Mouse (Mus musculus) regulatory T cell (primary cell): ENCODE results near the gene Magi2.

ENCODE experiments used
- in situ Hi-C: fragments of 300-600 bp; cut with MboI, MseI; formaldehyde crosslinking; loops from one replicate; pipeline ENCODE4 v1.15.1; 2025; ENCODE audit warnings: high pct_unique_total_duplicates

The Magi2 gene

GRCm38 (mm10) chr5:20580619-20581018 lies 1353.8 kb downstream of the Magi2 start:
- in situ Hi-C loops: no loop called here

GRCm38 (mm10) chr5:20582995-20583435 lies 1356.2 kb downstream of the Magi2 start:
- in situ Hi-C loops: no loop called here

GRCm38 (mm10) chr5:20583639-20584038 lies 1356.8 kb downstream of the Magi2 start:
- in situ Hi-C loops: no loop called here

- in situ Hi-C loops: no loop called here
Measured at GRCm38 (mm10) chr5:20584769-20585168, 1357.9 kb downstream of the Magi2 start.

DNA sequence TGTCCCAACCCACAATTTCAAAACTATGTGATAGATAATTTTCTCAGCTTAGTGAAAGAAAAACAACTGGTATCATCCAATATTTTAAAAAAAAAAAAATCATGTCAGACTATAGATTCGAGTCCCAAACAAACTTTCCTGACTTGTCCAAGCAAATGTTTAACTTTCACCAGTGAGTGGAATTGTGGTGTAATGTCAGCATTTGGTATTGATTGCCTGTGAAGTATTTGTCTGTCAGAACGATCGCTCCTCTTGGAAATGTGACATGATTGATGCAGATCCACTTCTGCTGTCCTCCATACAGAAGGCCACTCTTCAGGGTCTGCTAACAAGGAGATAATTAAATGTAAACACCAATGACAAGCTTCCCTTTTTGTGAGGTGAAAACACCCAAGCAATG lies 1362.9 kb downstream of the Magi2 start:
- in situ Hi-C loops: no loop called here

GRCm38 (mm10) chr5:20598196-20598595 lies 1371.4 kb downstream of the Magi2 start:
- in situ Hi-C loops: no loop called here

GRCm38 (mm10) chr5:20603756-20604469 lies 1377.1 kb downstream of the Magi2 start:
- in situ Hi-C loops: no loop called here

- in situ Hi-C loops: no loop called here
Measured at GRCm38 (mm10) chr5:20606497-20606896, 1379.7 kb downstream of the Magi2 start.

- in situ Hi-C loops: no loop called here
Measured at GRCm38 (mm10) chr5:20607503-20607902, 1380.7 kb downstream of the Magi2 start.

- in situ Hi-C loops: no loop called here
Measured at GRCm38 (mm10) chr5:20609206-20609935, 1382.5 kb downstream of the Magi2 start.

DNA sequence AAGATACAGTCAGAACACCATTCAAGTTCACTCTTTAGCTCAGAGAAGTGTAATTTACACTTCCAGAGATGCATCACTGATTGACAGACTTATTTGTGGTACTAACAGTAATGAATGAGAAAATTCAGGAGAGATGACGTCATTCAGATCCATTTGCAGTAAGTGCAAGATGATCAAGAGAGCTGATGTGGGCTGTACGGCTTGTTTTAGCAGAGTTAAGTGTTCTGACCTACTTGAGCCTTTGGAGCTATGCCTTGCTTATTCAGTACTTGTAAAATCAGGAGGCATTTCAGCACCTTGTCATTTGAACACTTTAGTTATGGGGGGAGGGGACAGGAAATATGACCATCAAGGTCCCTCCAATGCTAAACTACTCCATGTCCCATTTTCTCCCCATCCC lies 1383.8 kb downstream of the Magi2 start:
- in situ Hi-C loops: no loop called here

- in situ Hi-C loops: no loop called here
Measured at GRCm38 (mm10) chr5:20612616-20613015, 1385.8 kb downstream of the Magi2 start.

DNA sequence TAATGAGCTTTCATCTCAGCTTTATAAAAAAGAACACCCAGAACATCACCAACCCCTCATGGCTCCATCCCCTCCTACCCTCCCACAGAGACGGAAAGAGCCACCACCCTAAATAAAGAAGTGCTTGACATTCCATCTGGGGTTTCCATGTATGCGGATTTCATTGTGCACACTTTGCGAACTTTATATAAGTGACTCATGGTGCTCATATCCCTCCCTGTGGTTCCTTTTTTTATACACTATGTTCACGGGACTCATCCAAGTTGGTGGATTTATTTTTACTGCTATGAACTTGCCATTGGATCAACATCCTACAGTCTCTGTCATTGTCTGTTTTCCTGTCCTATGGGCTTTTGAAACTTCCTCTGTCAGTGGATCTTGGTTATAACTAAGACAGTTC lies 1388.1 kb downstream of the Magi2 start:
- in situ Hi-C loops: no loop called here

DNA sequence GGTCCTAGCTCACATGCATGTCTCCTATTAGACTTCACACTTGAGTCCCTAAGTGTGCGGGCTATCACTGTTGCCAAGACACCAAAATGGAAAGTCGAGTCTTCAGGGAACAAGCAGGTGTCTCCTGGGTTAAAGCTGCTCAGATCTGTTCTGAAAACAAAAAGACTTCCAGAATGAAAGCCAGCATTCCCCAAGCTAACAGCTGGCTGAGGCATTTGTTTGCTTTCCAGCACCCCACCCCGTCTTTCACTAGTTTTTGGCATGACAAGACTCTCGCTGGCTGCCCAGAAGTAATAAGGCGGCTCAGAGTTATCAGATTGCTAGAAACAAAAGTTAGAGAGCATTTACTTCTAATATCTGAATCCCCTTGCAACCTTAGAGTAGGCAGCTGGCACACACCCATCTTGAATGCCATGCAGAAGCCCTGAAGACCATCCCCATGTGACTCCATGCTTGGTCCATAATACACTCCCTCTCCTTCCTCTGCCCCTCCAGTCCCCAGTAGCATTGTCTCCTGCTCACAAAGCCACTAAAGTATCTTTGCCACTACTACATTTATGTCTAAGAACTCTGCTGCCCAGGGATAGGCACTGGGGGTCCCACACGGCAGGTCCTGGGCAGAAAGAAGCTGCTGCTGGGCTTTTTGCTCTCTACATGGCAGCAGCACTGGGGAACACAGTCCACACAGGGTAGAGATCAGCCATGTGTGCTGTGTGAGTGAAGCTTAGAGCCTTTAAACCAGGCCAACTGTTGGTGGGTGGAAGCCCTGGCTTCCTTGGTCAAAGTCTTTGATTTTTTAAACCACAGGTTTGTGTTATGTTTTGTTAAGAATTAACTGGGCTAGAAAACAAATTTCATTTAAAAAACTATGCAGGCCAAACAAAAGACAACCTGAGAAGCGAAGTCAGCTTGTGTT lies 1394.0 kb downstream of the Magi2 start:
- in situ Hi-C loops: no loop called here

- in situ Hi-C loops: no loop called here
Measured at GRCm38 (mm10) chr5:20622417-20622816, 1395.6 kb downstream of the Magi2 start.

DNA sequence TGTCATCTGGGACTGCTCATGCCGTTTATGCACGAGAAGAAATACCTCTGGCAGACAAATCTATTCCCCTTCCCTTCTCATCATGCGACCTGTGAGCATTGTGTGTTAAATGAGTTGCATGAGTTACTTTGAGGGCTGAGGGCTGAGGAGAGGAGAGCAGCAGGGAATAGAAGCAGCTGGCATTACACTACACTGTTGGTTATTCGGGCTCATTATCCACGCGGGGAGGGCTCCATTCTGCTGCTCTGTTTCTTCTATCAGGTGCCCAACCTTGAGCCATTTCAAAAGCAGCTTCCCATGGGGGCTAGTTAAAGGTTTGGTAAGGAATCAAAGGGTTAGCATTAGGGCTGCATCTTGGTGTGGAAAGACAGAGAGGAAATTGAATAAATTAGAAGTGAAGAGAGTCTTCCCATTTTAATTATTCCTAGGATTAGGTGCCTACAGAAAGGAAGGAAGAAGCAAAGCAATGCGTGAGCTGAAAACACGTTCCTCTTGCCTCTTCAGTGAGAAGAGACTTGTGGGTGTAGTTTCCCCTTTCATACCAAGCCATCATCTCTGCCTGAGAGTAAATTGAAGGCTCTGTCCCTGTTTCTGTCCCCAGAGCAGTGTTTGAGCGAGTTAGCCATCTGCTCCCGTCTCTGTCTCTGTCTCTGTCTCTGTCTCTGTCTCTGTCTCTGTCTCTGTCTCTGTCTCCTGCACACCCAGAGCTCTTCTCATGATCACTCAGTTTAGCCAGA lies 1396.2 kb downstream of the Magi2 start:
- in situ Hi-C loops: no loop called here

DNA sequence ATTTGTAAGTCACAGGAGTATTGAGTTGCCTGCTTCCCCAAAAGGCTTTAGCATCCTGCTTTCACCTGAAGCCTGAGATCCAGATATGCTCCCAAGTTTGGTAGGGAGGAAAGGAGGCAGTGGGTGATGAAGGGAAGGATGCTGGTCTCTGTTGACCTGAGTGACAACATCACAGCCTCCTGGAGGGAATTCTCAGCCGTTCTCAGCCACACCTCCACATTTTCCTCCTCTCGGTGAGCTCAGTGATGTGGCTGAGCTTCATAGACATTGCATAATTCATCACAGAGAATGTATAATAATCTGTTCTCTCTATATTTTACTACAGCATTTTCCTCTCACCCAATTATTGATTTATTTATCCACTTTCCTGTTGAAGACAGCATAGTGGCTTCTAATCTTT lies 1398.3 kb downstream of the Magi2 start:
- in situ Hi-C loops: no loop called here

DNA sequence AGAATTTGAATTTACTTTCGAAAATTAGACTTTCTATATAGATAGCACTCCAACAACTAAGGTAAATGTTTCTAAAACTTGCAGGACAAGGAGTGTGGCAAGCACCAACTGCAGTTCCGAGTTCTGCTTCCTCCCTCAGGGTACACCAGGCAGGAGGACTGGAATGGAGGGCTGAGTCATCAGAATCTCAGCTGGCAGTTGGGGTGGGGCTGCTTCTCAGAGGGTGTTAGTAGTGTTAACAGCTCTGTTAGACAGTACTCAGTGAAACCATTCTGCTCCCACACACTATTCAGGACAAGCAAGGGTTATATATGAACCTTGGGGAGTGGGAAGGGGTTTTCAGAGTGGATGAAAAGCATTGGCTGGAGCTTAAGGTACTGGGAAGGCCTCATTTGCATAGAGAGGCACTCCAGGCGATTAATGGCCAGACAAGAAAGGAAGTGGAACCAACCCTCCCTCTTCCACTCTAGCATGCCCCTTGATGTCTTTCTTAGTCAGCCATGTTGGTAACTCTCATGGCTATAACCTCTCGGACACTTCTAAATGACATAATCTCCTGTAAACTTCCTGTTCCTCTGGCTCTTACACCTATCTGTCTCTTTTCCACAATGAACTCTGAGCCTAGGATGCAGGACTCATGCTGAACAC lies 1402.2 kb downstream of the Magi2 start:
- in situ Hi-C loops: no loop called here

GRCm38 (mm10) chr5:20634046-20634769 lies 1407.4 kb downstream of the Magi2 start:
- in situ Hi-C loops: no loop called here

DNA sequence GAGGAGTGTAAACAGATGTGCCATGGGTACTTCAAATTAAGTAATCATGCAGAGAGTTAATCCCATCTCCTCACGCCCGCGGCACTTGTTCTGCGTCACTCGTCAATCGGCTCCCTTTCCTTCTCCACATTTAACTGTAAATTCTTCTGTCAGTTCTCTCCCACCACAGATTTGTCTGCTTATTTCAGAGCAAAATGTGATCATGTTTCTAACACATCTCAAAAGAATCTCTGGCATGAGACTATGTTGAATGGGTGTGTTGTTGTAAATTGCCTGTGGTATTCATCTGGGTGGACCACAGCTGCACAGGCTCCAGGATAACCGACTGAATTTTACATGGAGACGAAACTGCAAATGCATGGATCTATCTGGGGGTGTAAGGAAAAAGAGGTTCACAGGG lies 1408.0 kb downstream of the Magi2 start:
- in situ Hi-C loops: no loop called here
